Mouse (Mus musculus) erythroid progenitor cell, adult 5-6 weeks (primary cell): ENCODE data around the gene Gng12. TPM values are rescaled to one million over a fixed set of nuclear protein-coding genes. Genes with fewer than 3 reads are reported as not detected.
"Not testable (repeated sequence)": the region's sequence is repeated elsewhere in the genome, so short reads cannot be mapped to it uniquely, and the experiment has no call there.

Experiments
- ATAC-seq: replicated peaks from 2 replicates; pipeline ENCODE4 v1.8.0; 2016; ENCODE audit warnings: moderate number of reproducible peaks, mild to moderate bottlenecking, moderate TSS enrichment, inconsistent platforms; ENCODE audit not compliant: poor library complexity, low FRiP score, severe bottlenecking
- total RNA-seq, 2 experiments: library from RNA; stranded (forward) in 1 of 2; stranded (reverse) in 1 of 2; fragments of 150-400 nt in 1 of 2; fragments of 186-747, 209-891 nt in 1 of 2; gene quantifications; 2 replicates each; pipeline versions ENCODE4 v1.2.3 to v1.2.4; 2015 to 2017; ENCODE audit warnings: low replicate concordance in 2 of 2

The Gng12 gene
- total RNA-seq, 2 experiments from 2014 or later = 4.9 to 30.2 TPM

DNA sequence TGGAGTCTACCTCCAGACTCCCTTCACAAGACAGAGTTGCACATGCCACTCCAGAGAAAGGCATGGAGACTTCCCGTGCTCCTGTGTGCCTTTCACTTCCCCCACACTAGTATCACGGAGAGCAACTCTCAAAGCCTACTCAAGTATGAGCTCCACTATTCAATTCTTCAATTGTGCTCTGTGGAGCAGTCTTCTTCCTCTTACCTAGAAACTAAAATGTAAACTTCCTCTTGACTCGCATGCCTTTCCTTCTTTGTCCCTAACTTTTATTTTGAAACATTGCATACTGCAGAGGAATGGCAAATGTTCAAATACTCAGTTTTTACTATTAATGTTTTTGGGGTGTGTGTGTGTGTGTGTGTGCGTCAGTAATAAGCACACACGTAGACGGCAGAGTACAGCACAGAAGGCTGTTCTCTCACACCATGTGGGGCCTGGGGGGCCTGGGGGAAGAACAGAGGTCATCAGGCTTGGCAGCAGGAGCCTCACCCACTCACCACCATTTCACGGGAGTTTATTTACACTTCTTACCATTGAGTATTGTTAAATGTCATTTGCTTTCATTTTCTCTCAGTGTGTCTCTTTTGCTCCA, 120.4 kb downstream of the Gng12 start:
- 0 out of 2 replicates have a peak, but pooled peaks have one; percentile 12 for ATAC-seq

DNA sequence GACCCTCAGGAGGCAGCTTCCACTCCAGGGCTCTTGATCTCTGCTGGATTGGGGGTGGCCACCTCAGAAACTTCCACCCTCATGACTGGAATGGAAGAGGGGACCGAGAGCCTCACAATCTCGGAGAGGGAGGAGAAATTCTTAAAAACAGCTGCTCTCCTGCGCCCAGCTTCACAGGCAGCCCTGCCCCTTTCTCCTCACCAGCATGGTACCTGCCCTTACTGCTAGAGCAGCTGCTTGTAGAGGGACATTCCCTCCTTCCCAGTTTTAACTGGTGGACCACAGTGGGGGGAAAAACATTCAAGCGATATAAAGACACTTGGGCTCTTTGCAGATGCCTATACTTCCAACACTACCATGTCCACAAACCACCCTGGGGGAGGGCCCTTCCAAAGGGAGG, 122.2 kb downstream of the Gng12 start:
- ATAC-seq = no peak

DNA sequence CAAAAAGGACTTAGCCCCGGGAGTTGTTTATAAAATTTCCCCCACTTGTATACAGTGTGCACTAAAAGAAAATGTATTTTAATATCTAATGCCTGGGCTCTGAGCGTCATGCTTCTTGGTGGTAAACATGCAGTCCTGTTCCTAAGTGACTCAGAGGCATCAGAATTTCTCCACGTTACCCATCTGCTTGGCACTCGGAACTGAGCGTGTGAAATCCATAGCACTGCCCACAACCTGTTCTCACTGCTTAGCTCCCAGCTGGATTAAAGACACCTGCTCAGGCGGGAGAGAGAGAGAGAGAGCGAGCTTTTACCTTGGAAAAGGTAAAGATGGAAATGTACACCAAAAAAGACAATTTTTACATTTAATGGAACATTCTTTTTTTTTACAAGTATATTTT, 122.8 kb downstream of the Gng12 start:
- ATAC-seq = not testable (repeated sequence)

DNA sequence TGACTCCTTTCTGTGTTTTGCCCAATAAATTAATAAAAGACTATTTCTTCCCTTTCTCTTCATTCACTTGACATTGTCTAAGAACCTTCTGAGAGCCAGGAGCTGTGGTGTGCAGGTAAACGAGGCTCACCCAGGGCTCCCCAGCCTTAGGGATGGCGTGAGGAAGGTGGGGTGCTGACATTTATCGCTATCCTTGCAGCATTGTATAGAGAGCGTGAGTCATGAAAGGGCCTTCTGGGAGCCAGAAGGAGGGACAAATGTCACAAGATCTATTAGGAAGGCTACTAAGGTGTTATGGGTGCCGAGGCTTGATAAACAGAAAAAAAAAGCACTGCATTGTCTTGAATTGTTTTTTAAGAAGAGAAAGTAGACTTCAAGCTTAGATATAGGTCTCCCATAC, 125.1 kb downstream of the Gng12 start:
- no peak for ATAC-seq

DNA sequence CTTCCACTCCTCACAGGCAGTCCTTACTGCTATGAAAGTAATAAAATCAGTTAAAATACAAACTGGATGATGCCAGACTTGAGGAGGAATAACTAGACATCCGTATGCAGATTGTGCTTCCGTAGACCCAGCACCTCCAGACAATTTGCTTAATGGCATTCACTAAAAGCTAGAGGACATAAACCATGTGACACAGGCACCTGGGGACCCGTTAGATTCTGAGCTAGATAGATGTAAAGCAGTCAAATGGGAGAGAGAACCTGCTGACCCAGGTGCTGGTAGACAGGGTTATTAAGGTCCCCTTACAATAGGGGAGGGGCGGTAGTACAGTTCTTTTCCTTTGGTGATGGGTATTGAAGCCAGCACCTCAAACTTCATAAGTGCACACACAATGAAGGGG, 127.5 kb downstream of the Gng12 start:
- no peak for ATAC-seq

DNA sequence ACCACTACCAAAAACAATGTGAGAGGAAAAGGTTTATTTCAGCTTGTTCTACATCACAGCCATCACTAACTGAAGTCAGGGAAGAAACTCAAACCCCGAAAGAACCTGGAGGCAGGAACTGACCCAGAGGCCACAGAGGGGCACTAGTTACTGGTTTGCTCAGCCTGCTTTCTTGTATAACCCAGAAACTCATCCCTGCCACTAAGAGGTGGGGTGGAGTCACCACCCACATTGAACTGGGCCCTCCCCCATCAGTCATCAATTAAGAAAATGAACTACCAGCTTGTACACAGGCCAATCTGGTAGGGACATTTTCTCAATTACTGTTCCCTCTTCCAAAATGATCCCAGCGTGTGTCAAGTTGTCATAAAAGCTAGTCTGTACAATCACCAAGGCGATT, 130.5 kb downstream of the Gng12 start:
- no peak for ATAC-seq

DNA sequence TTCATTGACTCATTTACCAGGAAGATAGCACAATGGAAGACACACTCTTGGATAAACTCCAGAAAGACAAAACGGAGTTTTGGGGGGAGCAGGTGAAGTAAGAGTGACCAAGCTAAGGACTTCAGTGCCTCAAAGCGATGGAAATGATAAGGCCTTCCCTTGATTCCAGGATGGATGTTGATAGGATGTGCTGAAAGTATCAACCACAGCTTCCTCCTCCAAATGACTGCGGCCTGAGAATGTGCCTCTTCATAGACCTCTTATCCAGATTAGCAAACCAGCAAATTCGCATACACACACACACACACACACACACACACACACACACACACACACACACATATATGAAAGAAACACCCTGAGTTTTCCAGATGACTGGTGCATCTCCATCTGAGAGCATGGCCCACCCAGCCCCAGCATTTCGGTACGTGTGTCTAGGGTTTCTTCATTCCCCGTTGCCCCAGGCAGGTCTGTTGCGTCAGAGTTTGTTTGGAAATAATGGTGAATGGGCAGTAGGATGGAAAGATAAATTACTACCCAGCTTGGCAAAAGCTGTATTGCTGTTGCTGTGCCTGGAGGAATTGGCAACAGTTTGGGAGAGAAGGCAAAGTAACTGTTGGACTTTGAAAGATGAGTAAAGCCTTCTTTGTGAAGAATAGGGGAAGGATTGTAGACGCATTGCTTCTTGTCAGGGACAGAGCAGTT, 131.4 kb downstream of the Gng12 start:
- ATAC-seq = no peak

DNA sequence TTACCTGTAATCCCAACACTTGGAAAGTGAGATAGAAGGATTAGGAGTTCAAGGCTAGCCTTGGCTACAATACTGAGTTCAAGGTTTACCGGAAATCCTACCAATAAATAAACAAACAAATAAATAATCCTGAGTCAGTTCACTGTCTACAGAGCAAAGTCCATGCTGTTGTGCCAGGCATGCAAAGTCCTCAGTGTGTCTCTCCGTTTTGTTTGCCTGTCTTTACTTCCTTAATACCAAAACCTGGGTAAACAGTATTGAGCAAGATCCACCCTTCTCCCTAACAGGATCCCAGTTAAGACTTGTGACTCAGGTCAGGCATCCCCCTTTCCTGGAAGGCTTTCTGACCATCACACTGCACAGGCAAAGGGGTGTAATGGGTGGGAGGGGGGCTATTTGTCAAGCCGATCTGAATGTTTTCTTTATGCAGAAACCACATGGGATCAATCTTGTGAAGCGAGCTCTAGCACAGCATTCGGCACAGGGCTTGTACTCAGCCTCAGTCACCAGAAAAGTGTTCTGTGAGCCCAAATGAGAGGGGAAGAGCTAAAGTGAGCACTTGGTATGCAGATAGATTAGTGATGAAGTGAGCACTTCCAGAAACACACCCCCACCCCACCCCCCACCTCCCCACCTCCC, 133.2 kb downstream of the Gng12 start:
- no peak for ATAC-seq

DNA sequence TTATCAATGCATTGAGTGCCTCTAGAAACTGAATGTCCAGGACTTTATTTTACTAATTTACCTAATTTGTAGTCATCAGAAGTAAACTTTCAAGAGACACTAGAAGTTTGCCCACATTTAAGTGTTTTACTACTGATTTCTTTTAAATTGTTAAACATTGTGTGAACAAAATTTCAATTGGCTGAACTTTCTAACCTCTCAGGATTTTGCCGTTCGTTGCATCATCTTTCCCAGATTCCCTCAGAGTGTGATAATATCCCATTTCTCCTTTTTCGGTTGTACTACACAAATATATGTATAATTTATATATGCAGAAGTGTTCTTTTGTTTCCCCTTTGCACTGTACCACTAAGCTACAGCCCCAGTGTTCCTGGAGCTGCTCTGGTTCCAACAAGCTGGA, 133.8 kb downstream of the Gng12 start:
- no peak for ATAC-seq

DNA sequence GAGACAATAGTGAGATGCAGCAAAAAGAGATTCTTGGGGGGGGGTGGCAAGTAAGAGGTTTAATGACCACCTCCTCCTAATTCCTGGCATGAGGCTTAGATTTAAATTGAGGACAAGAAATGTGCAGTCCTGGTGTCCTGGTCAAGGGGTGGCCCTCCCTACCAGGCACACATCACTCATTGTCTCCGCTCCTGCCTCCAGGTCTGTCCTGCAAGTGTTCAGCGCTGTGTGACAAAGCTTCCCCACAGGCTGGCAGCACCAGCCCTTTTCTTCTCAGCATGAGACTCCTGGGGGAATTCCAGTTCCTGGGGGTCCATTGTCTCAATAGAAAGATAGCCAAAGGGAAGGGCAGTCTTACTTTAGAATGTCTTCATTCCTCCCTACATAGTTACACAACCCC, 134.2 kb downstream of the Gng12 start:
- ATAC-seq = no peak

DNA sequence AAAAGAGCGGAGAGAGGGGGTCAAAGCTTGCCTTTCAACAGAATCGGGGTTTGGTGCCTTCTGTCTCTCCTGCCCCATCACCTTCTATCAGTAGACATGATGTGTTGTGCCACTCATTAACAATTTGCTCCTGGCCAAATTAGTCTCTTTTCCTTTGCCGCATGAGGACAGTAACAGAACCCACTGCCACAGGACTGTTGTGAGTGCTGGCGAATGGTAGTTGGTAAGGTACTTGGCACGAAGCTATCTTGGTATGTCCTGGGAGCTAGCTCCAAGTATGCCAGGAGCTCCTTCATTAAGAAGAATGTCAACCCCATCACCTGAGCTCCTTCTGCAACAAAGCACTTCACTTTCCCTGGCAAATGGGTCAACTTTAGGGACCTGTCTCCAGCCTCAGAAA, 134.6 kb downstream of the Gng12 start:
- no peak for ATAC-seq

DNA sequence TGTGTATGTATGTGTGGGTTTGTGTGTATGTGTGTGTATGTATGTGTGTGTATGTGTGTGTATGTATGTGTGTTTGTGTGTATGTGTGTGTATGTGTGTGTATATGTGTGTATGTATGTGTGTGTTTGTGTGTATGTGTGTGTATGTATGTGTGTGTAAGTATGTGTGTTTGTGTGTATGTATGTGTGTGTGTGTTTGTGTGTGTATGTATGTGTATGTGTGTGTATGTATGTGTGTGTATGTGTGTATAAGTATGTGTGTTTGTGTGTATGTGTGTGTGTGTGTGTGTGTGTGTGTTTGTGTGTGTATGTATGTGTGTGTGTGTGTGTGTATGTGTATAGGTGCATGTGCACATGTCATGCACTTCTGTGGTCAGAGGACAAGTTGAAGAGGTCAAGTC, 136.4 kb downstream of the Gng12 start:
- not testable (repeated sequence) for ATAC-seq

DNA sequence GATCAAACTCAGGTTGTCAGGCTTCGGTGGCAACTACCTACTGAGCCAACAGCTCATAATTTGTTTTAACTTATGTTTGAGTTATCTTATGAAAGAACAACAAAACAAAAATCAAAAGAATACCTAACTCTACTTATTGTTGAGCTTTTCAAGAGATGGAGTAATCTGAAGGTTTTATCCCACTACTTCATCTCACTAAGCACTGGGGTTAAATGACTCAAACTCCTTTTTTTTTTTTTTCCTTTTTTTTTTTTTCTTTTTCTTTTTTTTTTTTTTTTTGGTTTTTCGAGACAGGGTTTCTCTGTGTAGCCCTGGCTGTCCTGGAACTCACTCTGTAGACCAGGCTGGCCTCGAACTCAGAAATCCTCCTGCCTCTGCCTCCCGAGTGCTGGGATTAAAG, 136.8 kb downstream of the Gng12 start:
- ATAC-seq = not testable (repeated sequence)

DNA sequence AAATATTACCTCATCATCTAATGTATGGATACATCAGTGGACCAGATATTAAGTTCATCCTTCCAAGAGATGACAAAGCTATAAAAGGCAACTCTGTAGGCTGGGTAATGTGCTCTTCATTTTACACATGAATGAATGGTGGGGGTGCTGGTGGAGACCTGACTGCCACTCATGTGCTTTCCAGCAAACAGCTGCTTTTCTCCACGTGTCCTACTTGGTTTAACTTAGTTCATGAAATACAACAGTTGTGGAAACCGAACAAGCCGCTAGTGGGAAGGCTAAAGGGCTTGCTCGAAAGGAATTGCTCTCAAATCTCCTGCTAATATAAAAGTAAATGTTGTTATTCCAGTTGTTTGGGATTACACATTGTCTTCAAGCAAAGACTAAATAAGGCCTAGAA, 137.4 kb downstream of the Gng12 start:
- ATAC-seq = no peak

DNA sequence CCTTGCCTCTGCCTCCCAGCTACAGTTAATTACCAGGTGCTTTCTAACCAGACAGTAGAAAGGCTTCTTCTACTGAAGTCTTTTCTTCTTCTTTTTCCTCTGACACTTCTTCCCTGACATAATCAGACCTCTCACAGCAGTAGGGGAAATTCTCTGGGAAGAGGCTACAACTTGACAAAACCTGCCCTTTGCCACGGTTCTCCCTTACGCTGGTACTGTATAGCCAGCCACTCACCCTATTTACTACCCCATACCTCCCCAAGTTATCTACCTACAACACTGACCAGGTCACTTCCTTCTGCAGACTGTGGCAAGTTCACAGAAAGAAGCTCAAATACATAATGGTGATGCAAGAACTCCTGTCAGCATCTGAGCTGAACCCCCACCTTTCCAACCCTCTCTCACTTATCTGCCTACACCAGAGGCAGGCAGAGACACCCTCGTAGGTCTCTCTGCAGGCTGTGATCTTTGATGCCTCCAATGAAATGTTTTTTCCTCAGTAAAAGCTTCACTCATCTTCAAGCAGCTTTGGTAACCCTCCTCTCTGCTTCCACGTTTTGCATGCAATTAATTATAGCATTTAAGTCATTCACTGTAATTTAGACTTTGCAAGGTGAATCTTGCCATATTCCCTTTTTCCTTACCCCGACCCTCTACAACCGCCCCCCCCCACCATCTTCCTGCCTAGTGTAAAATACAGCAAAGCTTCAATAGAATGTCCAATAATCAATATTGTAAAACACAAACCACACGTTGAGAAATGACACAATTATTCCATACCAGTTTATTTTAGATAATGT, 138.3 kb downstream of the Gng12 start:
- peak; percentile 70 for ATAC-seq

DNA sequence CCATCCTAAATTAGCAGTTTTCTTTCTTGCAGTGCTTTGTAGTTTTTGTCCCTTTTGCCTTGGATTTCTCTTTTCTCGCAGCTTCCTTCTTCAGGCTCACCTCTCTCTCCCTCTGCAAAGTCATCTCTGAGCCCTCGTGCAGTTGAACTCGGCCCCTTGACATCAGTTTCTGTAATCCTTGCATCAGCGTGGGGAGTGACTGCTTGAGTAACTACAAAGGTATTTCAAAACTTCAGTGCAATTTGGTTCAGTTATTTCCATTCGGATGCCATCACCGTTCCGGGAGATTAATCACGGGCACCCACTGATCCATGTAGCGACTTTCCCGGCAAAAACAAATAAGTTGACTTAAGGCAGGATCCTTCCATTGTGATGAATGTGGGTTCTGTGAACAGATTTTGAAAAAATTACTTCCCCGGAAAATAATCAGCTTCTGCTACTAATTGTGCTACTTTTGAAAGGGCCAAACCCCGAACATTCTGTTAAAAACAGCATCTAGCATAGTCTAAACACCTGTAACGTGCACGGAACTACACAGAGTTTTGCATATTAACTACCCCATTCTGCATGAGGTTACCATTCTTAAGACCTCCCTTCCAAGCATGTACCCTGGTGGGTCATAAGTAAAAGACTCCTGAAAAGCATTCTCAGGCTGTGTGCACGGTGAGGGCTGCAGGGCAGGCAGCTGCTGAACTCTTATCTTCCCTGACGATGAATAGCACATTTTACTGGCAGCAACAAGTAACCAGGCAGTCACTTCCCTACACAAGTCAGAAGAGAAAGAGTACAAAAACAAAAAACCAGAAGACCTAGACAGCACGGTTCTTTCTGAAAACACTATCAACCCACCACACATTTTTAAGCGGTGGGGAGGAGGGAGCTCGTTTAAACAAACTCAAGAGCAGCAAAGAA, 139.4 kb downstream of the Gng12 start:
- ATAC-seq = peak; percentile 66

DNA sequence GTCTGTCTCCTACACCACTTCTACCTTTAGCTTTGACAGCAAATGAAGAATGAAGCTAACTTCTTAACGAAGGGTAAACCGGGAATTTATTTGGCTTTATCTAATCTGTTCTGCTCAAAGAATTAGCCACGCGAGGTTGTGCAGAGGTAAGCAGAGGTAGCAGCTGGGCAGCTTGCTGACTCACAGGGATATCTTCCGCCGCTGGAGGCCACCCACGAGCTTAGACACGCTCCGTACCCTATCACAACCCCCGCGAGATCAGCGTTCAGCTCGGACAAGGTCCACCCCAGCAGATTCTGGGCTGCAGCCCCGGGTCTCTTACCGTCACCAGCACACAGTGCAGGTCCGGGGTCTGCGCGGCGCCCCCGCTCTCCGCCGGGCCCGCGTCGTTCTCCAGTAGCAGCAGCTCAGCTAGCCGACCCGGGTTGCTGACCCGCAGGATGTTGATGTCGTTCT, 140.2 kb downstream of the Gng12 start:
- ATAC-seq = peak; percentile 76

DNA sequence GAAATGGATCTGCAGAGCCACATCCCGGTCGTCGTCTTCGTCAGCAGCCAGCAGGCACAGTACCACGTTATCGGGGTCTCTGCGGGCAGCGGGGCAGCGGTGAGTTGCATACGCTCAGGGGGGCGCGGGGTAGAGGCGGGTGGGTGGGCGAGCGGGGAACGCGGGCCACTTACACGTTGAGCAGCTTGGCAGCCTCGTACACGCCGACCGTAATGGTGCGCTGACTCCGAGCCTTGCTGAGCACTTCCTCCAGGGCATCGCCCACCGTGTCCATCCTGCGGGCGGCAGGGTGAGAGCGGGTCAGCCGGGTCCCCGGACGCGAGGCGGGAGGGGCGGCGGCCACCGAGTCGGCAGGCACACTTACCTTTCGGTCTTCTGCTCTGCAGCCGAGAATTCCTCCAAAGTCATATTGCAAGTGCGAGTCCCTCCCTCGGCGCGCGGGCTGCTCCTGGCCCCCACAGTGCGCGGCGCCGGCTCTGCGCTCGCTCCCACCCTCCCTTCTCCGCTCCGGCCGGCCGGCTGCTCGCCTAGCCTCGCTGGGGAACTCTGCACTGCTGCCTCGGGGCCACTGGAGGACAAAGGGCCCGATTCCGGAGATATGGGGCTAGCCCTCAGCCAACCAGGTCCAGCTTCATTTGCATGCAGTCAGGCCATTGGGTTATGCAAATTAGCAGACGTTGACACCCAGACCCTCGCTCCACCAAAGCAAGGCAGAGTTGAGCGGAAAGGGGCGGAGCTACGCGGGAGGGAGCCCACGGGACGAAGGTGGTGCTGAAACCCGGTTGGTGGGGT, 140.8 kb downstream of the Gng12 start, which contains the start of gene Gadd45a:
Gene Gadd45a, minus strand, starts transcription at position 621 of the 792 bp plus-strand sequence.
- ATAC-seq = peak; percentile 84

DNA sequence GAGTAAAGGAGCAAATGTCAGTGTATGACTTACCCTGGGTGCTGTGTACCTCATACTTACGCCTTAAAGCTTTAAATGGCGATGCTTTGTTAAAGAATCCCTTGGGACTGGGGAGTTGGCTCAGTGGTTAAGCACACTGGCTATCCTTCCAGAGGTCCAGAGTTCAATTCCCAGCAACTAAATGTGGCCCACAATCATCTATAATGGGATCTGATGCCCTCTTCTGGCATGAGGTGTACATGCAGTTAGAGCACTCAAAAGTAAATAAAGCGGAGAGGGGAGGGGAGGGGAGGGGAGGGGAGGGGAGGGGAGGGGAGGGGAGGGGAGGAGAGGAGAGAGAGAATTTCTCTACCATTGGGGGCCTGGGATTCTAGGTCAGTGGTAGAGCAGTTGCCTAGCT, 142.8 kb downstream of the Gng12 start:
- ATAC-seq = no peak
